Mouse (Mus musculus) right cerebral cortex, postnatal 10 days (tissue): ENCODE results near the gene Sipa1l2.
A peak's percentile ranks its signal among the peaks of the same experiment; 100 is the strongest.
"Not testable (repeated sequence)": the region's sequence is repeated elsewhere in the genome, so short reads cannot be mapped to it uniquely, and the experiment has no call there.

Experiments used
- DNase-seq, 2 experiments: peaks; one replicate each; pipeline ENCODE4 v3.0.0; 2021; ENCODE audit warnings: low spot score in 2 of 2

Gene Sipa1l2

GRCm38 (mm10) chr8:125539056-125540013 is 30.3 kb downstream of the Sipa1l2 start:
- DNase-seq: no peak

- DNase-seq: no peak
Observed at GRCm38 (mm10) chr8:125538265-125538664, 31.3 kb downstream of the Sipa1l2 start.

- peak; percentile 68 to 80 for DNase-seq
Observed at GRCm38 (mm10) chr8:125533709-125534108, 35.9 kb downstream of the Sipa1l2 start.

- peak in 1 of 2 experiments; percentile 56 for DNase-seq
Observed at GRCm38 (mm10) chr8:125532953-125533352, 36.7 kb downstream of the Sipa1l2 start.

- DNase-seq: no peak
Observed at GRCm38 (mm10) chr8:125532177-125532576, 37.4 kb downstream of the Sipa1l2 start.

GRCm38 (mm10) chr8:125531640-125532039 is 38.0 kb downstream of the Sipa1l2 start:
- no peak for DNase-seq

GRCm38 (mm10) chr8:125531088-125531438 is 38.5 kb downstream of the Sipa1l2 start:
- DNase-seq: peak; percentile 60 to 78

GRCm38 (mm10) chr8:125530187-125531087 is 39.2 kb downstream of the Sipa1l2 start:
- DNase-seq: no peak

- no peak for DNase-seq
Observed at GRCm38 (mm10) chr8:125529019-125529418, 40.6 kb downstream of the Sipa1l2 start.

GRCm38 (mm10) chr8:125527941-125528340 is 41.7 kb downstream of the Sipa1l2 start:
- DNase-seq: no peak

- DNase-seq: no peak
Observed at GRCm38 (mm10) chr8:125526999-125527398, 42.6 kb downstream of the Sipa1l2 start.

GRCm38 (mm10) chr8:125526582-125526981 is 43.0 kb downstream of the Sipa1l2 start:
- no peak for DNase-seq

GRCm38 (mm10) chr8:125524479-125524878 is 45.1 kb downstream of the Sipa1l2 start:
- DNase-seq: no peak

- no peak for DNase-seq
Observed at GRCm38 (mm10) chr8:125523213-125523612, 46.4 kb downstream of the Sipa1l2 start.

- DNase-seq: no peak
Observed at GRCm38 (mm10) chr8:125522151-125522550, 47.5 kb downstream of the Sipa1l2 start.

- DNase-seq: no peak
Observed at GRCm38 (mm10) chr8:125521087-125521486, 48.5 kb downstream of the Sipa1l2 start.

GRCm38 (mm10) chr8:125520308-125520707 is 49.3 kb downstream of the Sipa1l2 start:
- DNase-seq: not testable (repeated sequence)

- DNase-seq: no peak
Observed at GRCm38 (mm10) chr8:125518951-125519350, 50.7 kb downstream of the Sipa1l2 start.

- no peak for DNase-seq
Observed at GRCm38 (mm10) chr8:125518301-125518700, 51.3 kb downstream of the Sipa1l2 start.

- DNase-seq: no peak
Observed at GRCm38 (mm10) chr8:125517397-125517796, 52.2 kb downstream of the Sipa1l2 start.

GRCm38 (mm10) chr8:125516115-125516905 is 53.3 kb downstream of the Sipa1l2 start:
- no peak for DNase-seq

- DNase-seq: no peak
Observed at GRCm38 (mm10) chr8:125515665-125516064, 53.9 kb downstream of the Sipa1l2 start.
